Mouse (Mus musculus): ENCODE results near the gene Lsg1.

- TF ChIP-seq CTCF (IDR thresholded peaks at IDR 0.05; ENCODE audit: low read depth) (no peak), EP300 (optimal IDR thresholded peaks at IDR 0.05) (no peak)
Observed at GRCm38 (mm10) chr16:30527889-30528288, 59.5 kb downstream of the Lsg1 start.

All from stomach, postnatal 0 days (tissue).